Mouse (Mus musculus): ENCODE data around the gene Tex13a.

Gene Tex13a

DNA sequence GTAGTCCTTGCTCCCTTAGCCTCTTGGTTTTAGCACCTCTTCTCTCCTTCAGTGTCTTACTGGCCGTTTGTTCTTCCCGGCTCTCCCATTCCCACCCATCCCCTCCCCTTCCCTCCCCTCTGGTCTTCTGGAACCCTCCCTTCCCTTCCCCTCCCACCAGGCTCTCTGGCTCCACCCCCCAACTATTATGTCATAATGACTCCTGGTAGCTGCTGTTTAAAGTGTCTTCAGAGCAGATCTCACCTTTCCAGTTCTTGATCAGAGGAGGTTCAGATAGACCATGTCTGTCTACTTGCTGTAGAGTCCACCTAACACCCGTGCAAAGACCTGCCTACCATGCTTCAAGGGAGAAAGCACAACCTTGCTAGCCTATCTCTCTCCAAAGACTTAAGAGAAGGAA, at the start of gene Tex13a:
Gene Tex13a, minus strand, starts transcription at position 101 of the 400 bp plus-strand sequence.
- no peak for DNase-seq

DNA sequence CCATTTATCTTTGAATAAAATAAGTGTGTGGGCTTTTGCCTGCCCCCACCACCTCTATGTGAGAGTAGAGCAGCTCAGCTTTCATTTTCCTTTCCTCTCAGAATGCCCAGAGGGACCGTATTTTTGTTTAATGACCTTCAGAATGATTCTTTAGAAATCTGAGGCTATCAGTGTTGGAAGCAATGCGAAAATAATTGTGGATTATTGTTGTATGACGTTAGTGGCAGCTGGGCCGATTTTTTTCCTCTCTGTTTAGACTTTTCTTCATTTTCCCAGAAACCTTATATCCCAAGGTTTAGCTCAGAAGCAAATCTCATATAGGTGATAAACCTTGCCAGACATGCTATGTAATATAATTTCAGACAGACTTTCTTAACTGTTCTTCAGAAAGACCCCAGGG, 25.2 kb upstream of the Tex13a start:
- DNase-seq = no peak

DNA sequence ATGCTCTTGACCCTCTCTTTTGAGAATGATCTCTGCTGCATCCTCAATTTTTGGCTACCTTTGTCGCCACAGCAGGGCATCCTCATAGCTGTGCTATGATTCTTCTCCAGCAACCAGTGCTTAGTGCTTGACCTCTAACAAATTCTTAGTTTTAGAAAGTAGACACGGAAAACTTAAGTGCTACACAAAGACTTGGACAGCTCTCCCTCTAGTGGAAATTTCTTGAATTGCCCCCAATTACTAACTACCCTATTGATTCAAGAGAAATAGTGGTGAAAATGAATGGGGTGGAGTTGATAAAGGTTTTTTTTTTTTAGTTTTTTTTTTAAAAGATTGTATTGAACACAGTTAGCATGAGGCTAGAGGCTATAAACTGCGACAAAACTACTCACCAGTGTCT, 39.2 kb downstream of the Tex13a start:
- peak; percentile 9 for DNase-seq
